Mouse (Mus musculus): Measurements from ENCODE around the gene Pde4c. TPM values are rescaled to one million over a fixed set of nuclear protein-coding genes. Genes with fewer than 3 reads are reported as not detected.
A peak's percentile ranks its signal among the peaks of the same experiment; 100 is the strongest.

The Pde4c gene
- total RNA-seq, 1 experiment from 2014 or later: 0.10 TPM

DNA sequence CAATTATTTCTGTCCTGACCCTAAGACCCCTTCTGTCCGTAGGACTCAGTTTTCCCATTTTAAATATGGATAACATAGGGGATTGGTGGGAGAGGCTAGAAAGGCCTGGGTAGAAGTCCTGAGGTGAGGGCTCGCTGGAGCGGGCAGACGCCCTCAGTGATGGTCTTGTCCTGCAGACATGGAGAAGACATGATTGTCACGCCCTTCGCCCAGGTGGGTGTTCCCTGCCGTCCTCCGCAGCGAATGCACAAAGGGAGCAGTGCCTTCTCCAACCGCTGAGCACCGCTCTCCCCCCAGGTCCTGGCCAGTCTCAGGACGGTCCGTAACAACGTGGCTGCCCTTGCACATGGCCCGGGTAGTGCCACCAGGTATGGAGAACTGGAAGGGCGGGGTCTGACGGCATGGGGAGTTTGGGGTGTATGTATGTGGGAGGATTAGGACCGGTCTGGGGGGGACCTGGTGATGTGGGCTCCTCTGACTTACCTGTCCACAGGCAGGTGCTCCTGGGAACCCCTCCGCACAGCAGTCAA, 22.2 kb downstream of the Pde4c start:
- ATAC-seq (replicated peaks; ENCODE audit: insufficient number of reproducible peaks, low FRiP score, low TSS enrichment, poor library complexity, severe bottlenecking): no peak

DNA sequence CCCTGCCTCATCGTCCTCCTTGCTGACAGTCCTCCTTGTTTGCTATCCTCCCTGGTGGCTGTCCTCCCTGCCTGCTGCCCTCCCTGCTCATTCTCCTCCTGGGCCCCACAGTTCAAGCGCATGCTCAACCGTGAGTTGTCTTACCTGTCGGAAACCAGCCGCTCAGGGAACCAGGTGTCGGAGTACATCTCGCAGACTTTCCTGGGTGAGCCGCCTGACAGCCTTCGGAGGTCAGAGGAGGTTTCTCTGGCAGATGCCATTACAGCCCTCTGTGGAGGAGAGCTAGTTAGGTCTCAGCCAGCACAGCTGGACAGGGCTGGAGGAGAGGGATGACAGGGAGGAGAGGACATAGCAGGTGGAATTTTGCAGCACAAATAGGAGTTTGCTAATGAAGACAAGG, 23.2 kb downstream of the Pde4c start:
- ATAC-seq (replicated peaks; ENCODE audit: insufficient number of reproducible peaks, low FRiP score, low TSS enrichment, poor library complexity, severe bottlenecking): no peak

- no peak for ATAC-seq (replicated peaks; ENCODE audit: insufficient number of reproducible peaks, low FRiP score, low TSS enrichment, poor library complexity, severe bottlenecking)
Measured at GRCm38 (mm10) chr8:70747211-70747890, 23.8 kb downstream of the Pde4c start.

- ATAC-seq (replicated peaks; ENCODE audit: insufficient number of reproducible peaks, low FRiP score, low TSS enrichment, poor library complexity, severe bottlenecking): no peak
Measured at GRCm38 (mm10) chr8:70748246-70749096, 25.0 kb downstream of the Pde4c start.

DNA sequence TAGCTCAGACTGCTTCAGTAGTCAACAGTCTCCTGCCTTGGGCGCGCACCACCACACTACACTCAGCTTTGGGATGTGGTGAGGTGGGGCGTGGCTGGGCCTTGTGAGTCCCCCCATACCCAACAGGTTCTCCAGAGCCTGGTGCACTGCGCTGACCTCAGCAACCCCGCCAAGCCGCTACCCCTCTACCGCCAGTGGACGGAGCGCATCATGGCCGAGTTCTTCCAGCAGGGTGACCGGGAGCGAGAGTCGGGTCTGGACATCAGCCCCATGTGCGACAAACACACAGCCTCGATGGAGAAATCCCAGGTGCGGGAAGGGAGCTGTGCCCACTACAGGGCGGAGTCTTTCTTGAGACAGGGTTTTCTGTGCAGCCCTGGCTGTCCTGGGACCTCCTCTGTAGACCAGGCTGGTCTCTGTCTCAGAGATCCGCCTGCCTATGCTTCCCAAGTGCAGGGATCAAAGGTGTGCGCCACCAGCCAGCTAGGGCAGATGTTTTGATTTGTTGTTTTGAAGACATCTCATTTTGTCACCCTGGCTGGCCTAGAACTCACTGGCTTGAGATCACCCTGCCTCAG, 25.7 kb downstream of the Pde4c start:
- ATAC-seq (replicated peaks; ENCODE audit: insufficient number of reproducible peaks, low FRiP score, low TSS enrichment, poor library complexity, severe bottlenecking): no peak

DNA sequence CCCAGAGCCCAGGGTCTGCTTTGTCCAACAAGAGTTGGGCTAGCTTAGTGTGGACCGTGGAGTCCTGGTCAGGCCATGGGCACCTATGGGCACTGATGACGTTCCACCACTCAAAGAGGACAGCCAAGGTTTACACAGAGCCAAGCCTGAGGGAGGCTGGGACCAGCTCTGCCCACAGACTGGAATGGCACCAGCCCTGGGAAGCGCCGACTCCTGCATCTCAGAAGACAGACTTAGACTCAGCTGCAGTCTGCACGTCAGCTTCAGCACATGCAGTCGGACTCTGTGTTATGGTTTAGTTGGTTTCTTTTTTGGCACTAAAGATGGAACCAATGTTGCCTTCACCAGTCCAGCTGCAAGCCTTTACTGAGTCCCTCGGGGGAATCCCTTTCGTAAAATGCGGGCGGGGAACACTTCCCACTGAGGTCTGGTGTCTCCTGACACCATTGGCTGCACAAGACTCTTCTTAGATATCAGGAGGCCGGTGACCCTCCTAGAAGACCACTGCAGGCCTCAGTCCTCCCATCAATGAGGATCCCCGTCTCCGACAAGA, 26.7 kb downstream of the Pde4c start:
- ATAC-seq (replicated peaks; ENCODE audit: insufficient number of reproducible peaks, low FRiP score, low TSS enrichment, poor library complexity, severe bottlenecking): no peak

DNA sequence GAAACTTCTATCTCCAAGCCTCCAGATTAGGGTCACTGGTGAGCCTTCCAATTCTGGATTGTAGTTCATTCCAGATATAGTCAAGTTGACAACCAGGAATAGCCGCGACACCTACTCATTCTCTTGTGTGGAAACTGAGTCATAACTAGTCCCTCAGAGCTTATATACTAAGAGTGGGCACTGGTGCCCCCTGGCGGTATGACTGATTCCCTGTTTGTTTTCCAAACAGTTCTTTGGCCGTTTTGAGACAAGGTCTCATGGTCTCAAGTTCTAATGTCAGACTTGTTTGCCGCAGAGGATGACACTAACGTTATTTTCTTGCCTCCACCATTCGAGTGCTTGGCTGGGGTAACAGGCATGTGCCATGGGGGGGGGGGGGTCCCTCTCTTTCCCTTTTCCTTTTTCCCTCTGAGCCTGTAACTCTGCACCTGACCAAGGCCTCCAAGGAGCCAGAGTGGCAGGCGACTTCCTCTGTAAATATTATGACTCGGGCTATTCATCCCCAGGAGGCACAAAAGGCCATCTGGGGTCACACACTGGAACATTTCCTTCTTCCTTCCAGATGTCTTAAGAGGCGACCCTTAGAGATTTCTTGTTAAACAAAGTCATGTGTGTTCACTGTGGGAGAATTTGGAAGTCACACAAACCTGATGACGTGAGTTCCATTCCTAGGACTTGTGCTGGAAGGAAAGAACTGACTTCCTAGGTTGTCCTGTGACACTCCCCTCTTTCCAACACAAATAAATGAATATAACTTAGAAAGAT, 28.7 kb downstream of the Pde4c start:
- no peak for ATAC-seq (replicated peaks; ENCODE audit: insufficient number of reproducible peaks, low FRiP score, low TSS enrichment, poor library complexity, severe bottlenecking)

DNA sequence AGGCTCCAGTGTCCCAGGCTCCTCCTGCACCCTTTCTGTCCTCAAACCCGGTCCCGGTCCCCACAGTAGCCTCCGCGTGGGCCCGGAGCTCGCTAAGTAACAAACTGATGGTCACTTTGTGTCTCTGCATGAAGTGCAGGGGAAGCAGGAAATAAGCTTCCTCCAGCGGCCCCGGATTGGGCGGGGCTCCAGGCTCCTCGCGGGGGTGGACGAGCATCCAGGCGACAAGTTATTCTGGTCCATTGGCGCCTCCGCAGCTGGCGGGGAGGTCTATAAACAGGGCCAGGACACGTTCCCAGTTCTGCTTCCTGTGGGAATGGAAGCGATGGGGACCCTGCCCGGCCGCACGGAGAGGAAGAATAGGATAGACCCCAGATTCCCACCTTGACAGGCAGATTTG, 29.6 kb downstream of the Pde4c start:
- ATAC-seq (replicated peaks; ENCODE audit: insufficient number of reproducible peaks, low FRiP score, low TSS enrichment, poor library complexity, severe bottlenecking): no peak; the same call in 1 of the 2 replicates

DNA sequence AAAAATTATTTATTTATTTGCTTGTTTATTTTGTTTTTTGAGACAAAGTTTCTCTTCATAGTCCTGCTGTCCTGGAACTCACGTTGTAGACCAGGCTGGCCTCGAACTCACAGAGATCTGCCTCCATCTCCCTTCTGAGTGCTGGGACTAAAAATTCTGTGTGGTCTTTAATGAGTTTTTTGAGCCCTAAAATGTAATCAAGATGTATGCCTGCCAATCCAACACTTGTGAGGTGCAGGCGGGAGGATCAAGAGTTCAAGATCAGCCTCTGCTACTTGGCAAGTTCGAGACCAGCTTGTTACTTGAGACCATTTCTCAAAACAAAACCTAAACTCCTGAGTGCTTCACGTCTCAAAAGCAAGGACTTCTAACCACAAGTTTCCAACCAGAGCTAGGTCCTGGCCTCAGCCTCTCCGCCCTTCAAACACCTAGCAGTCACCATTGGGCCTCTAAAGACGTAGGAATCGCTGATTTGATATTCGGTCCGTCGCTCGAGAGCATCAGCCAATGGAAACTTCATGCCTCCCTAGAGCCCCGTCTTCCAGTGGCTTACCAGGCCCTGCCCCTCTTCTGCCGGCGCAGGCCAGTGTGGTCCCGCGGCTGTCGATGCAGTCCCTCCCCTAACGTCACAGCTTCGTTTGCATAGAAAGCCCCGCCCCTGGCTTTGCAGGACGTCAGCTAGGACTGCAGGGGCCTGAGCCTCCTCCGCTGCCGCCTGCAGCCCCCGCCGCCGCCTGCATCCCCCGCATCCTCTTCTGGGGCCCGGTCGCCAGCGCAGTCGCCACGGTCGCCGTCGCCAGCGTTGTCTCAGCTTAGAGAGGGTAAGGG, 30.7 kb downstream of the Pde4c start, which contains the start of gene Rab3a:
Rab3a (plus strand) TSS at position 637 of the 828 bp plus-strand sequence.
- ATAC-seq (replicated peaks; ENCODE audit: insufficient number of reproducible peaks, low FRiP score, low TSS enrichment, poor library complexity, severe bottlenecking): peak; percentile 93

DNA sequence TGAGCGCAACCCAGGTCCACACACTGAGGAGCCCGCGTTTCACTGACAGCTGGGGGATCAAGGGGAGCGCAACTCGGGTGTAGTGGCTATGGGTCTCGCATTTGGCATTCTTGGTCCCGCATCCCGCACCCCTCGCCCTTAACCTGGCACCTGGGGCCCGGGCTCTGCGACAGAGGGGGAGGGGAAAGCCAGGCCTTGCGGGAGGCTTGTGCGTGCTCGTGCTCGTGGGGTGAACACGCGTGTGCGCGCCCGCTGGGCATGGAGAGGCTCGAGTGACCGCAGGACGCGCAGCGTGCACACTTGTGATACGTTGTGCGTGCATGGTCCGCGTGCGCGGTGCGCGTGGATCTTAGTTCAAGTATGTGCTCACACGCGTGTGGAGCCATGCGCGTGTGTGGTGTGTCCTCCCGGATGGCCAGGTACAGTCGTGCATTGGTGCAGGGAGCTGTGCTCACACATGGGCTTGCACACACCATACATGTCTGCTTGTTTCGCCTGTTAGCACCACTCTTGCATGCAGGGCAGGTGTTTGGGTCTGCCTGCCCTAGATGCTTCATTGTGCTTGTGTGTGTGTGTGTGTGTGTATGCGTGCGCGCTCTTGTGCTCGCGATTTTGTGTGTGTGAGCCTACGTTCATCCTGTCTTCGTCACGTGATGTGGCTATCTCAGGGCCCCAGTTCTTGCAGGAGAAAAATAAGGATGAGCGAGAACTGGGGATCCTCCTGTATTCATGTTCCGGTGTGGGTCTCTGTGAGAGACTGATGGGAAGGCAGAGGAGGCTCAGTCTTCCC, 31.5 kb downstream of the Pde4c start:
- 0 out of 2 replicates have a peak, but pooled peaks have one; percentile 4 for ATAC-seq (replicated peaks; ENCODE audit: insufficient number of reproducible peaks, low FRiP score, low TSS enrichment, poor library complexity, severe bottlenecking)

- no peak for ATAC-seq (replicated peaks; ENCODE audit: insufficient number of reproducible peaks, low FRiP score, low TSS enrichment, poor library complexity, severe bottlenecking)
Measured at GRCm38 (mm10) chr8:70755661-70756475, 32.3 kb downstream of the Pde4c start.

DNA sequence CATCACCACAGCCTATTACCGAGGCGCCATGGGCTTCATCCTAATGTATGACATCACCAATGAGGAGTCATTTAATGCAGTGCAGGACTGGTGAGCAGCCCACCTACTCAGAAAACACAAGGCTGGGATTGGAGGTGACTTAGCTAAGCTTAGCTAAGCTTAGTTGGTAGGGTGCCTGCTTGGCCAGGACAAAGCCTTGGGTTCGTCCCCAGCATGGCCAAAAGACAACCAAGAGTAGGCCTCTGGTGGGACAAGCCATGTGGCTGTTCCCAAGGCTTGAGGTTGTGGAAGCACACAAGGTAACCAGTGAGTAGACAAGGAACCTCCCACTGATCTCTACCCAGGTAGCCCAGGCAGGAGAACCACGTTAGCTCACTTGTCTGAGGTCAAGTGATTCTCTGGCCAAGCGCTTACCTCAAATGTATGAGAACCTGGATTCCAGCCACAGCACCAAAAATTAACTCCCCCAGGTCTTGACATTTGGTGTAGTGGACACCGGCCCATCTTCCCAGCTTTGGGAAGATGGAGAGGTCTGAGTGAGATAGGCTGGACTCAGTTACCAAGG, 33.0 kb downstream of the Pde4c start:
- ATAC-seq (replicated peaks; ENCODE audit: insufficient number of reproducible peaks, low FRiP score, low TSS enrichment, poor library complexity, severe bottlenecking): no peak

GRCm38 (mm10) chr8:70757523-70758307, 34.2 kb downstream of the Pde4c start:
- ATAC-seq (replicated peaks; ENCODE audit: insufficient number of reproducible peaks, low FRiP score, low TSS enrichment, poor library complexity, severe bottlenecking): no peak

DNA sequence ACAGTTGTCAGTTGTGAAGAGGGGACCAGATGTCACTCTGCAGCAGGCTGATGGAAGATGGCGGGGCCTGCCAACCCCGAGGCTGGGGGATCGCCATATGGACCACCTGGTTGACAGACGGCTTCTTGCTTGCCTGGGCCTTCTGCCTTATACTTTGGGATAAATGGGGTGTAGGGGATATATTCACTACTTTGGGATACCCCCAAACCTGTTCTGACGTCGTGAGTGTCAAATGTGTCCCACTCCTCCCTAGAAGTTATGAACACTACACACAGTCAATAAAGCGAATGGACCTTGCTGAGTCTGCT, 34.7 kb downstream of the Pde4c start:
- no peak for ATAC-seq (replicated peaks; ENCODE audit: insufficient number of reproducible peaks, low FRiP score, low TSS enrichment, poor library complexity, severe bottlenecking)

Measured in monocyte, adult 5-6 weeks (primary cell).